Mouse (Mus musculus) liver, adult 2 months (tissue): Measurements from ENCODE around the gene Fgfr2. TPM values are rescaled to one million over a fixed set of nuclear protein-coding genes. Genes with fewer than 3 reads are reported as not detected.

Experiments used
- DNase-seq: peaks from one replicate; pipeline ENCODE4 v3.0.0-alpha.2; 2011; ENCODE audit warnings: low read depth, low spot score; ENCODE audit errors: extremely low read depth
- H3K27ac ChIP-seq: fragments of 200-500 bp; replicated peaks from 2 replicates; pipeline ENCODE4 v1.5.1; 2012; ENCODE audit warnings: low read depth, mild to moderate bottlenecking, control low read depth, inconsistent platforms, low read length; ENCODE audit not compliant: insufficient read depth
- H3K27me3 ChIP-seq: fragments of 200-500 bp; 2 replicates; pipeline ENCODE4 v1.6.1; 2012; ENCODE audit warnings: mild to moderate bottlenecking, moderate library complexity, low read length, inconsistent platforms; ENCODE audit not compliant: control insufficient read depth, insufficient read depth
- H3K36me3 ChIP-seq: fragments of 200-500 bp; 2 replicates; pipeline ENCODE4 v1.6.1; 2012; ENCODE audit warnings: low read length, inconsistent platforms; ENCODE audit not compliant: control insufficient read depth, insufficient read depth
- H3K4me1 ChIP-seq: fragments of 200-500 bp; 2 replicates; pipeline ENCODE4 v1.6.1; 2011; ENCODE audit warnings: low read length; ENCODE audit not compliant: control insufficient read depth, insufficient read depth
- H3K4me3 ChIP-seq: fragments of 200-500 bp; 2 replicates; pipeline ENCODE4 v1.5.1; 2011; ENCODE audit warnings: low read depth, mild to moderate bottlenecking, control low read depth, low read length, moderate library complexity; ENCODE audit not compliant: insufficient read depth
- H3K79me2 ChIP-seq: fragments of 200-500 bp; 2 replicates; pipeline ENCODE4 v1.6.1; 2012; ENCODE audit warnings: inconsistent platforms, mild to moderate bottlenecking, low read length, moderate library complexity; ENCODE audit not compliant: control insufficient read depth, insufficient read depth
- H3K9ac ChIP-seq: fragments of 200-500 bp; 2 replicates; pipeline ENCODE4 v1.6.1; 2012; ENCODE audit warnings: low read depth, mild to moderate bottlenecking, control low read depth, inconsistent platforms, low read length
- CTCF ChIP-seq: fragments of 200-500 bp; IDR thresholded peaks from 2 replicates; pipeline ENCODE4 v1.5.1; 2011; ENCODE audit warnings: low read depth, low read length, control low read depth
- POLR2A ChIP-seq: fragments of 200-500 bp; IDR thresholded peaks from 2 replicates; pipeline ENCODE4 v1.6.1; 2011; ENCODE audit warnings: low read length, control low read depth; ENCODE audit not compliant: insufficient read depth; ENCODE audit errors: extremely low read depth
- WGBS: fragments of 180-500 bp; shearing (Covaris S2); methylation state at CpG from one replicate; pipeline ENCODE4 v1.1.7; 2018; 5-methylcytosine and 5-hydroxymethylcytosine counted together
- polyA plus RNA-seq: library from polyadenylated mRNA; depleted of rRNA; stranded (reverse); fragments of >200 nt; gene quantifications from 2 replicates; pipeline ENCODE4 v1.2.3, GENCODE M21; 2012
- total RNA-seq: library from RNA; depleted of rRNA; stranded (reverse); fragments of >200 nt; gene quantifications from 2 replicates; pipeline ENCODE4 v1.2.3, GENCODE M21; 2014

Gene Fgfr2
- total and polyA plus RNA-seq, 2 experiments, result 16.7 to 35.2 TPM

GRCm38 (mm10) chr7:133109442-133109841 lies 13.7 kb downstream of the Fgfr2 start:
- H3K79me2 ChIP-seq, result peaks cover 3% of the 10 kb centered on the region; the same call in 1 of the 2 replicates
- WGBS, result 90% methylated on average over 4 of the region's 4 CpGs
- TF ChIP-seq CTCF, result no peak
- no peak for TF ChIP-seq POLR2A
- H3K4me3 ChIP-seq, result no peak overlapping the region
- peak; percentile 16 for DNase-seq
- H3K27me3 ChIP-seq, result no peaks in the 10 kb centered on the region
- no peaks in the 10 kb centered on the region for H3K36me3 ChIP-seq
- H3K9ac ChIP-seq, result no peak overlapping the region
- no peaks in the 10 kb centered on the region for H3K4me1 ChIP-seq
- H3K27ac ChIP-seq, result no peak overlapping the region

- TF ChIP-seq POLR2A, result no peak
- TF ChIP-seq CTCF, result no peak
Measured at GRCm38 (mm10) chr7:133108695-133109094, 14.5 kb downstream of the Fgfr2 start.

GRCm38 (mm10) chr7:133102578-133102977 lies 20.6 kb downstream of the Fgfr2 start:
- DNase-seq, result no peak
- 77% methylated on average over 3 of the region's 3 CpGs for WGBS
- Histone ChIP-seq H3K27ac (no peak overlapping the region), H3K27me3 (no peaks in the 10 kb centered on the region), H3K9ac (no peak overlapping the region), H3K4me1 (no peaks in the 10 kb centered on the region; the same call in 1 of the 2 replicates), H3K4me3 (no peak overlapping the region), H3K36me3 (no peaks in the 10 kb centered on the region), H3K79me2 (no peaks in the 10 kb centered on the region)
- TF ChIP-seq POLR2A (no peak), CTCF (no peak)

More at GRCm38 (mm10) chr7:133108695-133109094, 14.5 kb downstream of the Fgfr2 start:
- Histone ChIP-seq H3K36me3 (no peaks in the 10 kb centered on the region), H3K79me2 (peaks cover 3% of the 10 kb centered on the region; the same call in 1 of the 2 replicates), H3K9ac (no peak overlapping the region), H3K4me3 (no peak overlapping the region), H3K27me3 (no peaks in the 10 kb centered on the region), H3K27ac (no peak overlapping the region), H3K4me1 (no peaks in the 10 kb centered on the region)
- WGBS, result 73% methylated on average over 2 of the region's 2 CpGs
- no peak for DNase-seq

GRCm38 (mm10) chr7:133101070-133101469 lies 22.1 kb downstream of the Fgfr2 start:
- H3K9ac ChIP-seq, result no peak overlapping the region
- DNase-seq, result no peak
- H3K4me3 ChIP-seq, result no peak overlapping the region
- no peaks in the 10 kb centered on the region for H3K27me3 ChIP-seq
- TF ChIP-seq CTCF (no peak), POLR2A (no peak)
- no peaks in the 10 kb centered on the region for H3K79me2 ChIP-seq
- no peaks in the 10 kb centered on the region; the same call in 1 of the 2 replicates for H3K4me1 ChIP-seq
- 91% methylated on average over 6 of the region's 6 CpGs for WGBS
- H3K27ac ChIP-seq, result no peak overlapping the region
- H3K36me3 ChIP-seq, result no peaks in the 10 kb centered on the region

- no peak overlapping the region for H3K27ac ChIP-seq
- no peaks in the 10 kb centered on the region for H3K36me3 ChIP-seq
- TF ChIP-seq CTCF (no peak), POLR2A (no peak)
- H3K4me3 ChIP-seq, result no peak overlapping the region
- no peaks in the 10 kb centered on the region for H3K79me2 ChIP-seq
- H3K27me3 ChIP-seq, result no peaks in the 10 kb centered on the region
- H3K9ac ChIP-seq, result no peak overlapping the region
- DNase-seq, result no peak
- H3K4me1 ChIP-seq, result no peaks in the 10 kb centered on the region; the same call in 1 of the 2 replicates
- 79% methylated on average over 6 of the region's 6 CpGs for WGBS
Measured at GRCm38 (mm10) chr7:133100178-133100577, 23.0 kb downstream of the Fgfr2 start.

- Histone ChIP-seq H3K4me1 (no peaks in the 10 kb centered on the region; the same call in 1 of the 2 replicates), H3K27me3 (no peaks in the 10 kb centered on the region), H3K79me2 (no peaks in the 10 kb centered on the region), H3K4me3 (no peak overlapping the region), H3K9ac (no peak overlapping the region), H3K36me3 (no peaks in the 10 kb centered on the region), H3K27ac (no peak overlapping the region; the same call in 1 of the 2 replicates)
- WGBS, result 59% methylated on average over 4 of the region's 4 CpGs
- TF ChIP-seq POLR2A, result no peak
- no peak for TF ChIP-seq CTCF
- DNase-seq, result no peak
Measured at GRCm38 (mm10) chr7:133099266-133099665, 23.9 kb downstream of the Fgfr2 start.
